In genomic region chr11:94428091-94428835, GRCm38 (mm10) we compare ENCODE assay signal across 10 mouse cellular contexts. TPM values are rescaled to one million over a fixed set of nuclear protein-coding genes. Genes with fewer than 3 reads are reported as not detected.
DNase-seq lines count a peak whose midpoint lies in the region; ATAC-seq lines count a peak whose summit lies in the region.
"Had no signal": no experiment of that assay in that cellular context is flagged by ENCODE, and none has a peak within 500 bp of the region (broad histone marks: within the 10 kb centered on the region; RNA-seq: fewer than 3 reads in every experiment).

No protein-coding gene starts in this region.

- H3K27me3 ChIP-seq in embryonic facial prominence, embryonic 12.5 days = 0 out of 2 replicates have a peak, but pooled peaks cover 6% of the 10 kb centered on the region
- peaks cover 25% of the 10 kb centered on the region; the same call in 1 of the 2 replicates for H3K27me3 ChIP-seq in heart, embryonic 14.5 days (ENCODE audit: control insufficient read depth, insufficient read depth, low read length)
- H3K27me3 ChIP-seq in kidney, embryonic 15.5 days = peaks cover 8% of the 10 kb centered on the region

- peaks cover 74% of the 10 kb centered on the region for H3K36me3 ChIP-seq in embryonic facial prominence, embryonic 12.5 days
- no peaks in the 10 kb centered on the region for H3K36me3 ChIP-seq in heart, embryonic 14.5 days (ENCODE audit: control insufficient read depth, insufficient read depth, low read length)
- H3K36me3 ChIP-seq in kidney, embryonic 15.5 days = peaks cover 25% of the 10 kb centered on the region
- H3K36me3 ChIP-seq: G1E had no signal

- peak; percentile 96 for DNase-seq in left cerebral cortex, postnatal 4 days
- no peak for DNase-seq in left cerebral cortex, postnatal 25 days (ENCODE audit: low spot score in 2 of 2)
- peak; percentile 64 for DNase-seq in mesoderm, embryonic 11.5 days (ENCODE audit: low read depth, low spot score)
- no peak for DNase-seq in spleen, postnatal 4 days (ENCODE audit: low spot score in 2 of 2)

- ATAC-seq in embryonic facial prominence, embryonic 12.5 days (ENCODE audit: insufficient number of reproducible peaks, insufficient read depth, low FRiP score, low TSS enrichment) = peak; percentile 91
- ATAC-seq in heart, embryonic 14.5 days (ENCODE audit: insufficient number of reproducible peaks, insufficient read depth, low FRiP score, low read depth) = peak; percentile 84
- ATAC-seq in kidney, embryonic 15.5 days (replicated peaks; ENCODE audit: low FRiP score) = peak; percentile 89
- ATAC-seq in monocyte, adult 5-6 weeks (replicated peaks; ENCODE audit: insufficient number of reproducible peaks, low FRiP score, low TSS enrichment, poor library complexity, severe bottlenecking) = no peak

- peak overlapping the region; percentile 90 for H3K27ac ChIP-seq in embryonic facial prominence, embryonic 12.5 days
- H3K27ac ChIP-seq in heart, embryonic 14.5 days (replicated peaks in 1 of 2; ENCODE audit: control insufficient read depth in 1 of 2, insufficient read depth in 1 of 2, low read depth in 2 of 2, low read length in 2 of 2) = peak overlapping the region; percentile 68 to 76; a peak in 3 of 4 replicates
- peak overlapping the region; percentile 89 for H3K27ac ChIP-seq in kidney, embryonic 15.5 days

- intact Hi-C loops in left cerebral cortex, postnatal 4 days (cut with DNase I) = no loop called here
- intact Hi-C loops in left cerebral cortex, postnatal 25 days (cut with DNase I) = no loop called here

- H3K4me3 ChIP-seq in embryonic facial prominence, embryonic 12.5 days = no peak overlapping the region
- no peak overlapping the region for H3K4me3 ChIP-seq in heart, embryonic 14.5 days (ENCODE audit: control insufficient read depth in 1 of 2, insufficient read depth in 1 of 2, low read depth in 1 of 2, low read length in 2 of 2)
- H3K4me3 ChIP-seq in kidney, embryonic 15.5 days (replicated peaks) = no peak overlapping the region

- peaks cover 52% of the 10 kb centered on the region for H3K4me1 ChIP-seq in embryonic facial prominence, embryonic 12.5 days
- peaks cover 30 to 34% of the 10 kb centered on the region in 2 experiments for H3K4me1 ChIP-seq in heart, embryonic 14.5 days (ENCODE audit: control insufficient read depth in 2 of 2, insufficient read depth in 2 of 2, low read length in 2 of 2)
- H3K4me1 ChIP-seq in kidney, embryonic 15.5 days = peaks cover 57% of the 10 kb centered on the region

- WGBS in embryonic facial prominence, embryonic 12.5 days = 10% methylated on average over 4 of the region's 4 CpGs
- WGBS in heart, embryonic 14.5 days = 10% methylated on average over 4 of the region's 4 CpGs
- WGBS in kidney, embryonic 15.5 days = 2% methylated on average over 4 of the region's 4 CpGs

- H3K9me3 ChIP-seq in embryonic facial prominence, embryonic 12.5 days = no peaks in the 10 kb centered on the region
- H3K9me3 ChIP-seq in heart, embryonic 14.5 days (ENCODE audit: control insufficient read depth, low read length) = no peaks in the 10 kb centered on the region
- no peaks in the 10 kb centered on the region for H3K9me3 ChIP-seq in kidney, embryonic 15.5 days (replicated peaks)
- H3K9me3 ChIP-seq: G1E had no signal

- no peak overlapping the region for H3K9ac ChIP-seq in embryonic facial prominence, embryonic 12.5 days
- peak overlapping the region; percentile 22; the same call in 1 of the 2 replicates for H3K9ac ChIP-seq in heart, embryonic 14.5 days (ENCODE audit: low read length)
- no peak overlapping the region for H3K9ac ChIP-seq in kidney, embryonic 15.5 days

- H3K4me2 ChIP-seq in embryonic facial prominence, embryonic 12.5 days (replicated peaks) = peak overlapping the region; percentile 23
- peak overlapping the region; percentile 32 for H3K4me2 ChIP-seq in heart, embryonic 14.5 days (ENCODE audit: low read length)
- peak overlapping the region; percentile 24; the same call in 1 of the 2 replicates for H3K4me2 ChIP-seq in kidney, embryonic 15.5 days

RNA-seq across cellular contexts. Expression of gene Abcc3, which starts 35.5 kb away (rescaled TPM):
- 1 to 10 TPM in 1 of 2 experiments, under 1 TPM in 1; 0.70 to 1.4 TPM for total RNA-seq in left cerebral cortex, postnatal 4 days (2021)
- total RNA-seq in left cerebral cortex, postnatal 25 days (2021) = 1 to 10 TPM; 2.0 to 2.9 TPM
- polyA plus RNA-seq in embryonic facial prominence, embryonic 12.5 days (2016; fragmentation: Nextera tagmentation; extraction: Ambion mirVana) = 0.69 and 0.78 TPM in 2 replicates
- polyA plus RNA-seq in heart, embryonic 14.5 days (2014; fragmentation: Nextera tagmentation; extraction: Ambion mirVana) = 0.49 and 1.2 TPM in 2 replicates
- 3.4 and 6.0 TPM in 2 replicates for polyA plus RNA-seq in kidney, embryonic 15.5 days (2015; fragmentation: Nextera tagmentation; extraction: Ambion mirVana)
- total RNA-seq in monocyte, adult 5-6 weeks (2017) = 0.39 to 1.8 TPM (median 0.64 TPM) in 3 replicates
- polyA plus RNA-seq: G1E had no signal

RNA-seq across cellular contexts. Expression of gene Cacna1g, which starts 45.7 kb away (rescaled TPM):
- total RNA-seq in left cerebral cortex, postnatal 4 days (2021) = 100 to 1,000 TPM; 180 to 184 TPM
- 10 to 100 TPM; 83.4 to 92.5 TPM for total RNA-seq in left cerebral cortex, postnatal 25 days (2021)
- polyA plus RNA-seq in embryonic facial prominence, embryonic 12.5 days (2016; fragmentation: Nextera tagmentation; extraction: Ambion mirVana) = 31.6 and 37.2 TPM in 2 replicates
- 7.7 TPM in 2 replicates for polyA plus RNA-seq in heart, embryonic 14.5 days (2014; fragmentation: Nextera tagmentation; extraction: Ambion mirVana)
- polyA plus RNA-seq in kidney, embryonic 15.5 days (2015; fragmentation: Nextera tagmentation; extraction: Ambion mirVana) = 8.5 and 9.9 TPM in 2 replicates
- not detected in 3 replicates for total RNA-seq in monocyte, adult 5-6 weeks (2017)
- polyA plus RNA-seq: G1E had no signal

RNA-seq across cellular contexts. Expression of gene Spata20, which starts 57.7 kb away (rescaled TPM):
- 1 to 10 TPM; 2.0 to 2.4 TPM for total RNA-seq in left cerebral cortex, postnatal 4 days (2021)
- under 1 TPM; 0.27 to 0.69 TPM for total RNA-seq in left cerebral cortex, postnatal 25 days (2021)
- 0.29 and 0.43 TPM in 2 replicates for polyA plus RNA-seq in embryonic facial prominence, embryonic 12.5 days (2016; fragmentation: Nextera tagmentation; extraction: Ambion mirVana)
- polyA plus RNA-seq in heart, embryonic 14.5 days (2014; fragmentation: Nextera tagmentation; extraction: Ambion mirVana) = not detected in 2 replicates
- 0.05 and 0.19 TPM in 2 replicates for polyA plus RNA-seq in kidney, embryonic 15.5 days (2015; fragmentation: Nextera tagmentation; extraction: Ambion mirVana)
- 0.67 TPM in 1 of 3 replicates, not detected in the others for total RNA-seq in monocyte, adult 5-6 weeks (2017)
- total RNA-seq: G1E; gastrocnemius, postnatal 36 days had no signal
- polyA plus RNA-seq: G1E had no signal

Comparison
In these comparisons a context has a peak if more than half of its experiments do, and no peak if none do; other contexts are left out.
1. DNase-seq: peak in left cerebral cortex, postnatal 4 days (single experiment) and mesoderm, embryonic 11.5 days (single experiment); none in left cerebral cortex, postnatal 25 days (0 of 2) and spleen, postnatal 4 days (0 of 2).
2. RNA of gene Cacna1g, which starts 45.7 kb away (total RNA-seq): 180 to 184 TPM in left cerebral cortex, postnatal 4 days and 83.4 to 92.5 TPM in left cerebral cortex, postnatal 25 days; not detected in monocyte, adult 5-6 weeks; every median in the first group is over 10 times any median in the second.
3. Peak in every context shown above with its lines, with median percentiles within 50 percentile points of each other: H3K27ac ChIP-seq and H3K4me2 ChIP-seq.